Mouse (Mus musculus) left cerebral cortex, adult 2 months (tissue): ENCODE measurements around the gene Rap2c. TPM values are rescaled to one million over a fixed set of nuclear protein-coding genes. Genes with fewer than 3 reads are reported as not detected.

Source experiments
- DNase-seq, 2 experiments: peaks; one replicate each; pipeline ENCODE4 v3.0.0; 2021 to 2022; ENCODE audit warnings: low spot score in 2 of 2, mixed read lengths in 1 of 2; ENCODE audit errors: extremely low spot score in 1 of 2
- H3K27ac ChIP-seq: fragments of 200-600 bp; 2 replicates; pipeline ENCODE4 v1.8.1; 2022
- H3K4me3 ChIP-seq: fragments of 200-600 bp; 2 replicates; pipeline ENCODE4 v1.8.1; 2022
- CTCF ChIP-seq: fragments of 200-600 bp; IDR thresholded peaks from 2 replicates; pipeline ENCODE4 v1.8.1; 2022; ENCODE audit warnings: antibody characterized with exemption, mild to moderate bottlenecking, moderate library complexity
- intact Hi-C: fragments of 180-260 bp; cut with DNase I; formaldehyde crosslinking; loops from one replicate; pipeline ENCODE4 v1.15.1; 2025
- total RNA-seq, 2 experiments: library from RNA; stranded (reverse); gene quantifications; 2 replicates each; pipeline ENCODE4 v1.2.3; 2021

The Rap2c gene
- total RNA-seq, 2 experiments from 2014 or later = 27.0 to 28.7 TPM

DNA sequence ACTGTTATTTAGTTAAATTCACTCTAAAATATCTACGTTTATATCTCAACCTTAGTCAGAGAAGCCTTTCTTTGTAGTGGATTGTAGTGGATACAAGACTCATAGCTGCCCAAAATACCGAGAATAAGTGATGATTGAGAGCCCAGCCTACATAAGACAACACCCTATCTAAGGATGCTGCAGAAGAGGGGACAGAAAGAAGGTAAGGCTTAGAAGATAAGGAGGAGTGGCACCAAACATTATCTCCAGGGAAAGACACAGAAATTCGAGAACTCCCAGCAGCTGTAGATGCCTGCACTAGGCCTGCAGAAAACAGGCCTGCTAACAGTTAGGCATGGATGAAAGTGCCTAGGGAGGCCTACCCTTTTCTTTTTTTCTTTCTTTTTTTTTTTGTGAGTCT is 52.7 kb downstream of the Rap2c start:
- no peak overlapping the region for H3K4me3 ChIP-seq
- no peak for TF ChIP-seq CTCF
- DNase-seq = no peak
- intact Hi-C loops = no loop called here
- no peak overlapping the region for H3K27ac ChIP-seq

DNA sequence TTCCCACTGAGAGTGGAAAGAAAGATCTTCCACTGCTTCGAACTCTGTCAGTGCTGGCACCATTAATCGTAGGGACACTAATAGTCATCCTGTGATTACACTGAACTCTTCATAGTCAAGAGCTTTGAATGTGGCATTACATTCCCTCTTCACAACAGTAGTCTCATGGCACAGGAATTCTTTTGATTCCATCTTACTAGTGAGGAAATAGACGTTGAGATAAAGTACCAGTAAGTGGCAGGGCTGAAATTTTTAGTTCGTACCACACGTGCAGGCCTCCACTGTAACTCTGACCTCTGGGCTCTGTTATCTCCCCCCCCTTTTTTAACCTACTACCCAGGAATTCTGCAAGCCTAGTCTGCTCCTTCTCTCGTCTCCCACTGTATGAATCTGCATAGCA is 54.9 kb downstream of the Rap2c start:
- DNase-seq = no peak
- intact Hi-C loops = no loop called here
- Histone ChIP-seq H3K4me3 (no peak overlapping the region), H3K27ac (no peak overlapping the region)
- TF ChIP-seq CTCF = no peak

Other genes starting within 250 kb of the Rap2c start
- 1 to 10 TPM; 3.4 to 4.0 TPM for gene Stk26, start 177.0 kb downstream of the Rap2c start, total RNA-seq
- gene Frmd7, start 75.3 kb downstream of the Rap2c start, total RNA-seq = 1 to 10 TPM in 1 of 2 experiments, under 1 TPM in 1; 0.27 to 1.3 TPM
- gene Mbnl3, start 188.5 kb upstream of the Rap2c start, total RNA-seq = under 1 TPM in 1 of 2 experiments, not detected in 1; 0.32 TPM